Mouse (Mus musculus) testis, adult 2 months (tissue): ENCODE results near the gene Epc2.

Experiments used
- CTCF ChIP-seq: fragments of 200-500 bp; IDR thresholded peaks from 2 replicates; pipeline ENCODE4 v1.5.1; 2012; ENCODE audit warnings: low read depth, mild to moderate bottlenecking, inconsistent platforms, low read length, moderate library complexity; ENCODE audit not compliant: control insufficient read depth, insufficient read depth, insufficient replicate concordance
- POLR2A ChIP-seq: fragments of 200-500 bp; IDR thresholded peaks from 2 replicates; pipeline ENCODE4 v1.6.1; 2012; ENCODE audit warnings: low read depth, mild to moderate bottlenecking, inconsistent platforms, low read length, moderate library complexity; ENCODE audit not compliant: control insufficient read depth

DNA sequence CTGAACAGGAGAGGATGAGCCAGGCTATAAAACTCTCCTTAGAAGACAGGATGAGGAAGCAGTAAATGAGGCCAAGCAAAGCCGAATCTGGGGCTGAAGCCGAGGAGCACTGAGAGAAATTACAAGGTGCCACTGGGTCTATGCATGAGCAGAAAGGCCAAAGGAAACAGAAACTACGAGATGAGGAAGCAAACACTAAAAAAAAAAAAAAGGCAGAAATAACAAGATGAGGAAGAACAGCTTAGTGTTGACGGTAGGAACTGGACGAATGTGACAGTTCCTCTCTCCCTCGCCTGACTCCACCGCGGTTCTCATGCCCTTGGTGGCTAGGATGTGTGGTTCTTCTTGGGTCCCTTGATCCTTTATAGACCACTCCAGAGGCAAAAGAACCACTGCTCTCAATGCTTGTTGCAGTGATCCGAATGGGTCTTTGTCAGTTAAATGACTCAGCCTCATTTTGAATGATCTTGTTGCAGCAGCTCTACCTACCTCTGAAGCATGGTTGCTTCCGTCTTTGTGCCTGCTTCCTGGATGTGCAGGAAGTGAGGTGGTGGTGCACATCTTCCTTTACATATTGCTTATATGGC, 34.2 kb upstream of the Epc2 start:
- TF ChIP-seq CTCF: no peak
- TF ChIP-seq POLR2A: no peak
